Mouse (Mus musculus): Measurements from ENCODE around the gene Hoxd4. TPM values are rescaled to one million over a fixed set of nuclear protein-coding genes. Genes with fewer than 3 reads are reported as not detected.

Hoxd4 gene
- polyA plus RNA-seq, 1 experiment = not detected

DNA sequence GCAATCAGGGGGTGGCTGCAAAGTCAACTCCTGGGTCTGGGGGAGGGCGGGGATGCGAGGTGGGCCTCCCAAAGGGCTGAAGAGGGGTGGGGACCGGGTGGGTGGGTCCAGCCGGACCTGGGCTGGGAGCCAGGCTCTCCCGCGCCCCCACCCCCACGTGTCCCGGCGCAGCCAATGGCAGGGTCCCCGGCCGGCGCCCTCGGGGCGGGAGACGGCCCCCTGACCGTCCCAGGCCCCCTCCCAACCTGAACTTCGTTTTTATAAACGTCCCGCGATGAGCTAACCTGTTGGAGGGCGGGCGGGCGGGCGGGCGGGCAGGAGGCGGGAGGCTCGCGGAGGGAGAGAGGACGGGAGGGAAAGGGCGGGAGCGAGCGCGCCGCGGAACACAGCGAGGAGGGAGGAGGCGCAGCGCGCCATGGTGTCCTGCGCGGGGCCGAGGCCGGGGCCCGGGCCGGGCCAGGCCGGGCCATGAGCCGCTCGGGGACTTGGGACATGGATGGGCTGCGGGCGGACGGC, 43.8 kb upstream of the Hoxd4 start, which contains the start of gene Hoxd13:
Gene Hoxd13, plus strand, starts transcription at position 469 of the 516 bp plus-strand sequence.
- Histone ChIP-seq H3K79me2 (ENCODE audit: control insufficient read depth, insufficient read depth) (no peaks in the 10 kb centered on the region), H3K27me3 (ENCODE audit: control insufficient read depth, insufficient read depth, insufficient read length) (peaks cover 39% of the 10 kb centered on the region), H3K4me3 (no peak within 1 kb of the TSS), H3K36me3 (ENCODE audit: control insufficient read depth, insufficient read depth) (no peaks in the 10 kb centered on the region), H3ac (ENCODE audit: control insufficient read depth, insufficient read length) (no peak within 1 kb of the TSS), H3K4me2 (ENCODE audit: low read depth) (no peak within 1 kb of the TSS)
- TF ChIP-seq POLR2A (IDR thresholded peaks at IDR 0.05; ENCODE audit: insufficient read length, low read depth) (no peak), REST (IDR thresholded peaks at IDR 0.05; ENCODE audit: insufficient read depth, insufficient read length) (no peak), POLR2AphosphoS2 (IDR thresholded peaks at IDR 0.05; ENCODE audit: insufficient read length, low read depth) (no peak), CEBPB (IDR thresholded peaks at IDR 0.05; ENCODE audit: insufficient read depth, poor library complexity, severe bottlenecking) (no peak), MYOD1 (IDR thresholded peaks at IDR 0.05; ENCODE audit: control insufficient read depth in 1 of 3, insufficient read length in 2 of 3, low read depth in 2 of 3) (no peak), MAX (IDR thresholded peaks at IDR 0.05; ENCODE audit: low read depth) (no peak), E2F4 (IDR thresholded peaks at IDR 0.05; ENCODE audit: insufficient read depth) (no peak), TCF12 (IDR thresholded peaks at IDR 0.05; ENCODE audit: insufficient read depth, poor library complexity, severe bottlenecking) (no peak), MYOG (IDR thresholded peaks at IDR 0.05; ENCODE audit: control insufficient read depth in 1 of 3, insufficient read depth in 1 of 3, insufficient read length in 2 of 3, low read depth in 2 of 3) (no peak), TCF3 (IDR thresholded peaks at IDR 0.05; ENCODE audit: insufficient read length, low read depth) (no peak), USF1 (IDR thresholded peaks at IDR 0.05; ENCODE audit: low read depth) (no peak), SRF (IDR thresholded peaks at IDR 0.05; ENCODE audit: control insufficient read depth, insufficient read length, low read depth) (no peak)

DNA sequence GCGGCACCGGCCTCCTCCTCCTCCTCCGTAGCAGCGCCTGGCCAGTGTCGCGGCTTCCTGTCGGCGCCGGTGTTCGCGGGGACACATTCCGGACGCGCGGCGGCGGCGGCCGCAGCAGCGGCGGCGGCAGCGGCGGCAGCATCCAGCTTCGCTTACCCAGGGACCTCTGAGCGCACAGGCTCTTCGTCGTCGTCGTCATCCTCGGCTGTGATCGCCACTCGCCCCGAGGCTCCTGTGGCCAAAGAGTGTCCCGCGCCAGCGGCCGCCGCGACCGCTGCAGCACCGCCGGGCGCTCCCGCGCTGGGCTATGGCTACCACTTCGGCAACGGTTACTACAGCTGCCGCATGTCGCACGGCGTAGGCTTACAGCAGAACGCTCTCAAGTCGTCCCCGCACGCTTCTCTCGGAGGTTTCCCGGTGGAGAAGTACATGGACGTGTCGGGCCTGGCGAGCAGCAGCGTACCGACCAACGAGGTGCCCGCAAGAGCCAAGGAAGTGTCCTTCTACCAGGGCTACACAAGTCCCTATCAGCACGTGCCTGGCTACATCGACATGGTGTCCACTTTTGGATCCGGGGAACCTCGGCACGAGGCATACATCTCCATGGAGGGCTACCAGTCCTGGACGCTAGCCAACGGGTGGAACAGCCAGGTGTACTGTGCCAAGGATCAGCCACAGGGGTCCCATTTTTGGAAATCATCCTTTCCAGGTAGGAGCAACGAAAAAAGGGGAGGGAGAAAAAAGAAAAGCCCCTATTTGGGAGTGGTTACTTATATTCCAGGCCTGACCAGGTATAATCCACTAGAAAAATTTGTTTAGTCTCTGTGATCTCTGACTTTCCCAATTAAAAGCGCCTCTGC, 43.1 kb upstream of the Hoxd4 start:
- TF ChIP-seq REST (IDR thresholded peaks at IDR 0.05; ENCODE audit: insufficient read depth, insufficient read length) (no peak), USF1 (IDR thresholded peaks at IDR 0.05; ENCODE audit: low read depth) (no peak), TCF12 (IDR thresholded peaks at IDR 0.05; ENCODE audit: insufficient read depth, poor library complexity, severe bottlenecking) (no peak)
- Histone ChIP-seq H3K36me3 (ENCODE audit: control insufficient read depth, insufficient read depth) (no peaks in the 10 kb centered on the region), H3K4me2 (ENCODE audit: low read depth) (no peak overlapping the region), H3K79me2 (ENCODE audit: control insufficient read depth, insufficient read depth) (no peaks in the 10 kb centered on the region), H3ac (ENCODE audit: control insufficient read depth, insufficient read length) (no peak overlapping the region), H3K4me3 (no peak overlapping the region), H3K27me3 (ENCODE audit: control insufficient read depth, insufficient read depth, insufficient read length) (peaks cover 33% of the 10 kb centered on the region)

DNA sequence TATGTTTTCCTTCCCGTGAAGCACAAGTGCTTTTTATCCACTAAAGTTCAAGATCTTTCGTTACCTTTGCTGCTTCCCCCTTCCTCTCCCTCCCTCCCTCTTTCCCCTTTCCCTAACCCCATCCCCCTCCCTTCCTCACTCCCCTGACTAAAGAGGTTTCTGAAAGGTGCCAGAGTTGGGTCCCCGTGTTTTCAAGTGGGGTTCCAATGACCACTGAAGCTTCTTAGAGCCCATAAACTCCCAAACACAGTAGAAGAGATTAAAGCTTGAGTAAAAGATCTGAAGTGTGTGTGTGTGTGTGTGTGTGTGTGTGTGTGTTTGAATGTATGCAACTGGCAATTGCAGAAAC, 42.5 kb upstream of the Hoxd4 start:
- Histone ChIP-seq H3K79me2 (ENCODE audit: control insufficient read depth, insufficient read depth) (no peaks in the 10 kb centered on the region), H3K4me2 (ENCODE audit: low read depth) (no peak overlapping the region), H3K27me3 (ENCODE audit: control insufficient read depth, insufficient read depth, insufficient read length) (peaks cover 39% of the 10 kb centered on the region), H3K4me3 (no peak overlapping the region), H3ac (ENCODE audit: control insufficient read depth, insufficient read length) (no peak overlapping the region), H3K36me3 (ENCODE audit: control insufficient read depth, insufficient read depth) (no peaks in the 10 kb centered on the region)
- TF ChIP-seq TCF12 (IDR thresholded peaks at IDR 0.05; ENCODE audit: insufficient read depth, poor library complexity, severe bottlenecking) (no peak), CEBPB (IDR thresholded peaks at IDR 0.05; ENCODE audit: insufficient read depth, poor library complexity, severe bottlenecking) (no peak), E2F4 (IDR thresholded peaks at IDR 0.05; ENCODE audit: insufficient read depth) (no peak)

DNA sequence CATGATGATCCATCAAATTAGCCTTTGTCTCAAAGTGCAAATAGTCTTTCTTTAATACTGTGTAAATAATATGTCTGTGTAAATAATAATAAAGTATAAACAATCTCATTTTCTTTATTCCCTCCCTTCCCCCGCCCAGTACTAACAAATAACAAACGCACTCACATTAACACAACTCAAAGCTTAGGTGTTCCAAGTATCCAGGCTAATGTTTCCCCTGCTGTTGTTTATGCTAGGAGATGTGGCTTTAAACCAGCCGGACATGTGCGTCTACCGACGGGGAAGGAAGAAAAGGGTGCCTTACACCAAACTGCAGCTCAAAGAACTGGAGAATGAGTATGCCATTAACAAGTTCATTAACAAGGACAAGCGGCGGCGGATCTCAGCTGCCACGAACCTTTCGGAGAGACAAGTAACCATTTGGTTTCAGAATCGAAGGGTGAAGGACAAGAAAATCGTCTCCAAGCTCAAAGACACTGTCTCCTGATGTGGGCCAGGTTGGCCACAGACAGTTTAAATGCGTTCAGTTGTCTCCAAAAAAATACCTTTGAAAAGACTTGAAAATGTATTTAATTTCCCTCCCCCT, 42.0 kb upstream of the Hoxd4 start:
- Histone ChIP-seq H3ac (ENCODE audit: control insufficient read depth, insufficient read length) (no peak overlapping the region), H3K27me3 (ENCODE audit: control insufficient read depth, insufficient read depth, insufficient read length) (peaks cover 44% of the 10 kb centered on the region), H3K36me3 (ENCODE audit: control insufficient read depth, insufficient read depth) (no peaks in the 10 kb centered on the region), H3K79me2 (ENCODE audit: control insufficient read depth, insufficient read depth) (no peaks in the 10 kb centered on the region), H3K4me2 (ENCODE audit: low read depth) (no peak overlapping the region), H3K4me3 (no peak overlapping the region)
- no peak for TF ChIP-seq E2F4 (IDR thresholded peaks at IDR 0.05; ENCODE audit: insufficient read depth)
- TF ChIP-seq TCF12 (IDR thresholded peaks at IDR 0.05; ENCODE audit: insufficient read depth, poor library complexity, severe bottlenecking) = no peak
- TF ChIP-seq MYOD1 (IDR thresholded peaks at IDR 0.05; ENCODE audit: control insufficient read depth in 1 of 3, insufficient read length in 2 of 3, low read depth in 2 of 3) = no peak
- TF ChIP-seq REST (IDR thresholded peaks at IDR 0.05; ENCODE audit: insufficient read depth, insufficient read length) = no peak
- TF ChIP-seq MYOG (IDR thresholded peaks at IDR 0.05; ENCODE audit: control insufficient read depth in 1 of 3, insufficient read depth in 1 of 3, insufficient read length in 2 of 3, low read depth in 2 of 3) = no peak
- no peak for TF ChIP-seq USF1 (IDR thresholded peaks at IDR 0.05; ENCODE audit: low read depth)
- TF ChIP-seq POLR2A (IDR thresholded peaks at IDR 0.05; ENCODE audit: insufficient read length, low read depth) = no peak

DNA sequence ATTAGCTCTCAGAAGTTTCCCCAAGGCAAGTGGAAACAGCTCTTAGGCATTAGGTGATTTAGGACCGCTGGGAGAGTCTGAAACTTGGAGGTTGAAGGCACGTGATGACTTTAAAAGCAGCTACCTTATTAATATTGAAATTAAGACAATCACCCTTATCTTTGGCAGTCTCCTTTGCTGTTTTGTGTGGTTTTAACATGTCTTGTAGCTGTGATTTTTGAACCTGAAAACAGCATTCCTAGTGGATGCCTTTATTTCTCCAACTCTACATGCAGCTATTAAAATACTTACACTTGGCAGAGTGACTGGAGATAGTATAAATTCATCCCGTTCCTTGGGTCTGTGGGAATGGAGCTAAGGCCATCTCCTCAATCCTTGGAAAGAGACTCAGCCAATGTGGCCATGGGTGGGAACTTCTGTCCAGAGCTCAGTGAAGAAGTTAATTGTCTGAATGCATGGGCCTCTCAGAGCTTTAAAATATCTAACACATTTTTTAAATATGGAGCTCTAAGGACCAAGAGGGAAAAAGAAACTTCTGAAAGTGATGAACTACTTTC, 41.0 kb upstream of the Hoxd4 start:
- Histone ChIP-seq H3K36me3 (ENCODE audit: control insufficient read depth, insufficient read depth) (no peaks in the 10 kb centered on the region), H3K4me3 (no peak overlapping the region), H3K27me3 (ENCODE audit: control insufficient read depth, insufficient read depth, insufficient read length) (peaks cover 54% of the 10 kb centered on the region), H3K4me2 (ENCODE audit: low read depth) (no peak overlapping the region), H3K79me2 (ENCODE audit: control insufficient read depth, insufficient read depth) (no peaks in the 10 kb centered on the region), H3ac (ENCODE audit: control insufficient read depth, insufficient read length) (no peak overlapping the region)
- no peak for TF ChIP-seq POLR2A (IDR thresholded peaks at IDR 0.05; ENCODE audit: insufficient read length, low read depth)
- no peak for TF ChIP-seq SRF (IDR thresholded peaks at IDR 0.05; ENCODE audit: control insufficient read depth, insufficient read length, low read depth)
- TF ChIP-seq E2F4 (IDR thresholded peaks at IDR 0.05; ENCODE audit: insufficient read depth) = no peak
- no peak for TF ChIP-seq MAX (IDR thresholded peaks at IDR 0.05; ENCODE audit: low read depth)
- no peak for TF ChIP-seq MYOG (IDR thresholded peaks at IDR 0.05; ENCODE audit: control insufficient read depth in 1 of 3, insufficient read depth in 1 of 3, insufficient read length in 2 of 3, low read depth in 2 of 3)
- no peak for TF ChIP-seq TCF3 (IDR thresholded peaks at IDR 0.05; ENCODE audit: insufficient read length, low read depth)
- TF ChIP-seq USF1 (IDR thresholded peaks at IDR 0.05; ENCODE audit: low read depth) = no peak
- TF ChIP-seq CEBPB (IDR thresholded peaks at IDR 0.05; ENCODE audit: insufficient read depth, poor library complexity, severe bottlenecking) = no peak
- no peak for TF ChIP-seq MYOD1 (IDR thresholded peaks at IDR 0.05; ENCODE audit: control insufficient read depth in 1 of 3, insufficient read length in 2 of 3, low read depth in 2 of 3)
- no peak for TF ChIP-seq TCF12 (IDR thresholded peaks at IDR 0.05; ENCODE audit: insufficient read depth, poor library complexity, severe bottlenecking)
- no peak for TF ChIP-seq POLR2AphosphoS2 (IDR thresholded peaks at IDR 0.05; ENCODE audit: insufficient read length, low read depth)

All from myocyte (in vitro differentiated cells).